Mouse (Mus musculus): ENCODE results near the gene Gp9.
"Not testable (repeated sequence)": the region's sequence is repeated elsewhere in the genome, so short reads cannot be mapped to it uniquely, and the experiment has no call there.

Gene Gp9

DNA sequence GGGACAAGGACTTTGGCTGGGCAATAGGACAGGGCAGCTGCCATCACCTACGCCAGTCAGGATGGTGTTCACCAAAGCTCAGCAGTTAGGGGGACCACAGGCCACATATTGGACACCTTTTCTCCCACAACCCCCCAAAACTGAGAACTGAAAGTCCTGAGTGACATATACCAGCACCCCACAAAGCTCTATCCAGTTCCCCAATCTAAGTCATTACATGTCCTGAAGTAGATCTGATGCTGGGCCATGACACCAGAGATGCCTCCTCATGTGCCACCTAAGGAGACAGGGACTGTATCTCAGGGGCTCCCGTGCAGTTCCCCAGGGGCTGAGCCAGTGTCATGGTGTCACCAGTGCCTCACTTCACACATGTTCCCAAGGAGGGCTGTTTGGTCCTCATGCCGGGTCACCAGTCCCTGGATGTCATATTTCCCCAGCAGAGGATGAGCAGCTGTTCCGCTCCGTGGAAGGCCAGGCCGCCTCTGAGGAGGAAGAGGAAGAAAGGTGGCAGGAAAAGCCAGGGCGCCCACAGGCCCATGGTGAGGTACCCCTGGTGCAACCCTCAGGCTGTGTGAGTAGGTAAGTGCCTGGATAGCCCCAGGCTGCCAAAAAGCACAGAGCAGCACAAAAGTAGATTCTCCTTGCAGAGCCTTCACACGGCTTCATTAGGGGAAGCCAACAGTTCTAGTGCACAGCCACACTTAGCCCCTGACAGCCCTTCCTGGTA is 27.5 kb upstream of the Gp9 start:
- DNase-seq (ENCODE audit: low read depth, low spot score), result no peak

GRCm38 (mm10) chr6:87751574-87751973 is 26.3 kb upstream of the Gp9 start:
- no peak for DNase-seq (ENCODE audit: low read depth, low spot score)

DNA sequence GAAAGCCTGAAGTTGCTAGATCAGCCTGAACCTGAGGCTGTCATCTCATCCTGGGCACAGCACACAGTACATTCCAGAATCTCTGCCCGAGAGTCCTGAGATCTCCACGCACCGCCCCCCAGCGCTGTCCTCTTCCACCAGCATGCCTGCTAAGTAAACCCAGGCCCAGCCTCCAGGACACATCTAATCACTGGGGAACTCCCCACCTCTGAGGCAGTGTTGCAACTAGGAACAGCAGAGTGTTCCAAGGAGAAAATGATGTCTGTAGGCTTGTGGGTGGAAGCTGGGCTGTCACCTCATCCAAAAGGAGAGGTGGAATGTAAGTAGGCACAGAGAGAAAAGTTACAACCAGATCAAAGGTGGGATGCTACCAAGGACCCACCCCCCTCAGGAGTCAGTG is 22.7 kb upstream of the Gp9 start:
- no peak for DNase-seq (ENCODE audit: low read depth, low spot score)

GRCm38 (mm10) chr6:87756896-87757295 is 21.0 kb upstream of the Gp9 start:
- no peak for DNase-seq (ENCODE audit: low read depth, low spot score)

GRCm38 (mm10) chr6:87759404-87759803 is 18.5 kb upstream of the Gp9 start:
- DNase-seq (ENCODE audit: low read depth, low spot score), result no peak

DNA sequence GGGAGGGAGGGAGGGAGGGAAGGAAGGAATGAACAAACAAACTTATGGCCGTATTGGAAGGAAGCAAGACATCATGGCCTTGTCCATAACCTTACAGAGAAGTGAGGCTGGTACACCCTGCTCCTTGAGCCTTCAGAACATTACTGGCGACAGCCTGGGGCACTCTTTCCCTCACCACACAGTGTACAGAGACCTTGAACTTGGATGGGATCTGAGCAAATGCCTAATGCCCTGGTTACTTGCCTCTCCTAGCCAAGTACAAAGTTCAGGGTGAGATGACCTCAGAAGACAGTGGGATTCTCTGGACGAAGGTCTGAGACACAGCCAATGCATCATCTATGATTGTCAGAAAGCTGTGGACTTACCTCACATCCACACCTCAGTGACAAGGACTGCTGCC is 18.0 kb upstream of the Gp9 start:
- no peak for DNase-seq (ENCODE audit: low read depth, low spot score)

GRCm38 (mm10) chr6:87762161-87762560 is 15.7 kb upstream of the Gp9 start:
- no peak for DNase-seq (ENCODE audit: low read depth, low spot score)

GRCm38 (mm10) chr6:87763376-87764280 is 14.2 kb upstream of the Gp9 start:
- no peak for DNase-seq (ENCODE audit: low read depth, low spot score)

- DNase-seq (ENCODE audit: low read depth, low spot score), result not testable (repeated sequence)
These were observed 13.6 kb upstream of the Gp9 start for GRCm38 (mm10) chr6:87764296-87764695.

DNA sequence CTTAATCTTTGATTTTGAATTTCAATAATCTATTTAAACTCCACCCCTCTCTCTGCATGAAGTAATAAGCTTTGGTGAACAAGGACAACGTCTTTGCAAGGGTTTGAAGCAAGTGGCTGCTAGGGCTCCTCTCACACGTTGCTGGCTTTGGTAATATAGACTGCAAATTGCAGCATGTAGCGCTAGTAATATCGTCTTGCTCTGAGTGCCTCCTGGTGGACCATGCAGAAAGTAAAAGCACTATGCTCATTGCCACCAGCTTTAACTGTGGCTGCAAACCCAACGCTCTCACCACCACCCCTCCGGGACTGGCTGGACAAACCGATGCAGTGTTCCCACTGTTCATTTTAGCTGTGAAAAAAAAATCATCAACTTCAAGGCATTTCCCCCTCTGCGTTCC is 7.2 kb upstream of the Gp9 start:
- no peak for DNase-seq (ENCODE audit: low read depth, low spot score)

GRCm38 (mm10) chr6:87774466-87774865 is 3.4 kb upstream of the Gp9 start:
- no peak for DNase-seq (ENCODE audit: low read depth, low spot score)

DNA sequence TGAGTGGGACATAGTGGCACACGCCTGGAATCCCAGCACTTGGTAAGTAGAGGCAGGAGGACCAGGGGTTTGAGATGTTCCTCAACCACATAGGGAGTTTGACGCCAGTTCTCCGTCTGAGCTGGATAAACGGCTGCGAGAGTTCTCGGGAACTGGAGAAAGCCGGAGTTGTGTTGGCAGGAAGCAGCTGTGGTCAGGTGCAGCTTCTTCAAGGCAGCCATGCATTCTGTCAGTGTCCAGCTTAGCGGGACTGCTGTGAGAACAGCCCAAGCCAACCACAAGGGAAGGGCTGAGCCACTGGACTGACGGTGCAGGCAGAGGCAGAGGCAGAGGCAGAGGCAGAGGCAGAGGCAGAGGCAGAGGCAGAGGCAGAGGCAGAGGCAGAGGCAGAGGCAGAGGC is 3.0 kb upstream of the Gp9 start:
- no peak for DNase-seq (ENCODE audit: low read depth, low spot score)

DNA sequence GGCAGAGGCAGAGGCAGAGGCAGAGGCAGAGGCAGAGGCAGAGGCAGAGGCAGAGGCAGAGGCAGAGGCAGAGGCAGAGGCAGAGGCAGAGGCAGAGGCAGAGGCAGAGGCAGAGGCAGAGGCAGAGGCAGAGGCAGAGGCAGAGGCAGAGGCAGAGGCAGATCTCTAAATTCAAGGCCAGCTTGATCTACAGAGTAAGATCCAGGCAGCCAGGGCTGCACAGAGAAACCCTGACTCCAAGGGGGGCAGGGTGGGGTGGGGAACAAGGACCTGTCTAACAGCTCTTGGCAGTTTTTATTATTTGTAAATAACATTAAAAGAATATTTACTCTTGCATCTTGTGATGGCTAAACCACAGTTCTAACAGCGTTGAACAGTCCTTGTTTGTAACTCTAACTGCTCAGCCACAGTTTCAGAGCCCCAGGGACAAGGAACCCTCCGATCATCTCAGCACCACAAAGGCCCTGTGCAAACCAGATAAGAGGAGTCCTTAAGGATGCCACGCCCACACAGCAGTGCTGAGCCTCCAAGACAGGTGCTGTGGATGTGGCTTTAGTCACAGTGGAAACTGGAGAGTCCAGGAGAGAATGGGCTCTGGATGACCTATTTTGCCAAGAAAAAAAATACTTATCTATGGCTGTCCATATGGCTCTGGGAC is 2.2 kb upstream of the Gp9 start:
- no peak for DNase-seq (ENCODE audit: low read depth, low spot score)

GRCm38 (mm10) chr6:87776663-87777062 is 1.2 kb upstream of the Gp9 start:
- DNase-seq (ENCODE audit: low read depth, low spot score), result no peak

- DNase-seq (ENCODE audit: low read depth, low spot score), result no peak
These were observed 662 bp downstream of the Gp9 start for GRCm38 (mm10) chr6:87778294-87779173.

- no peak for DNase-seq (ENCODE audit: low read depth, low spot score)
These were observed 1.6 kb downstream of the Gp9 start for GRCm38 (mm10) chr6:87779174-87780165.

DNA sequence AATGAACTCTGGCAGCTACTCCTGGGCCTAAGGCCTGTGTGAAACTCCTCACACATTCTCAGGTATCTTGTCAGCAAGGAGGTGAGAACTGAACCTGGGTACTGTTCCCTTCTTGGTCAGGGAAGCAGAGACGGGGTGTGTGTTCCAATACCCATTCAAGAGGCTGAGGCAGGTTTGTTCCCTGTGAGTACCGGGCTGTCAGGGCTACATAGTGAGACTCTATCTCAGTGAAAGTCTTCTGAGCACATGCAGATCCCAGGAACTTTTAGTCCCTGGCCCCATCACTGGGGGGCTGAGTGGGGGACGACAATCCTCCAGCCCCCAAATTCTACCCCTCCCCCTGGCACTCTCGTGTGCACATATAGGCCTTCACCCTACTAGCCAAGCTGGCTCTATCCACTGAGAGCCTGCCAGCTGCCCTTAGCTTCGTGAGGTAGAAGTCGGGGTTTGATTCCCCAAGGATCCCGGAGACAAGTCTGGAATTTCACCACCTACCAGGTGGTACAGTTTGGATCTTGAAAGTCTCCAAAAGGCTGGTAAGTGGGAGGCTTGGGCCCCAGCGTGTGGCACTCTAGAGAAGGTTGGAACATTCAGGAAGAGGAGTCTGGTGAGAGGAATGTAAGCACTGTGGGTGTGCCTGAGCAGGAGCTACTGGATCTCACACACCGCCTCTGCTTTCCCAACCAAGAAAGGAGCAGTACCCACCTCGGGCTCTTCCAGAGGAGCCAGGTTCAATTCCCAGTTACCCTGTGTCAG is 2.9 kb downstream of the Gp9 start:
- no peak for DNase-seq (ENCODE audit: low read depth, low spot score)

- DNase-seq (ENCODE audit: low read depth, low spot score), result no peak
These were observed 6.2 kb downstream of the Gp9 start for GRCm38 (mm10) chr6:87784033-87784432.

GRCm38 (mm10) chr6:87786621-87787020 is 8.7 kb downstream of the Gp9 start:
- no peak for DNase-seq (ENCODE audit: low read depth, low spot score)
